Mouse (Mus musculus): ENCODE results near the gene Spic.

Spic gene

DNA sequence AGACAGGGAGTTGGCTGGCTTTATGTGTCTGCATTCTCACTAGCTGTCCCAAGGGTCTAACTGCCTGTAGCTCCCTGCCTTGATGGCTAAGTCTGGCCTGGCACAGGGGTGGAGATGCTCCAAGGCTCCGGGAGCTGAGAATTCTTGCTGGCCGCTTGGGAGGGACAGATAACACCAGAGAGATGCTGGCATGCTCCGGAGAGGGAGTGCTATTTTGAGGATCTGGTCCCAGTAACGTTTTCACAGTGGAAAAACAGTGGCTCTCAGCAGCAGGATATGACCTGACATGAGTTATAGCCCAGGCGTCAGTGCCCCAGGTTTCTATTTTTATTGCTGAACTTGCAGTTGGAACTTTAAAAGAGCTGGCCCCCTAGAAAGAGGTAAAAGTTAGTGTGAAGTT is 39.4 kb downstream of the Spic start:
- DNase-seq (ENCODE audit: low spot score), result no peak

DNA sequence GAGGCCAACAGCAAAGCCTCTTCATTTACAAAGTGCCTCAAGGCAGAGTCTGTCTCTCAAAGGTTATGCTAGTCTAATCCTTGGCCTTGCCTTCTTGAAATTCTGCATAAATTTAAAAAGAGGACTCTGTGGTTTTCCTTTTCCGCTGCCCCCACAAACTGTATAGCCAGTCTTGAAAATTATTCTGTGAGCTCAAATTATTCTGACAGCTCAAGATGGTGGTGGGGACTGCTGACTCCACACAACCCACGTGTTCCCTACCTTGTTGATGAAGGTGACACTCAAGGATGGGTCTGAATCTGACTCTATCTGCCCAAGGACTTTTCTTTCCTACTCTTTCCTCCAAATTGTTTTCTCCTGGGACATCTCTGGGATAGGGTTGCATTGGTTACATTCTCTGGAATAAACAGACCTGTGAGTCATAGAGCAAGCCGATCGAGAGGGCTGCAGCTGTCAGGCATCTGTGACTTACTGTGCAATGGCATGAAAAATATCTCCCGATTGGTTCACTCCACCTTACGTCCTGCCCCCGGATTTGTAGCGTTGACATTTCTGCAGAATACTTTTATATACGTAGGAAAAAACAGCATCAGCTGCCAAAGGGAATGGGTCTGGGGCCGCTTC is 53.4 kb downstream of the Spic start:
- DNase-seq (ENCODE audit: low spot score), result no peak

- no peak for DNase-seq (ENCODE audit: low spot score)
These were observed 54.0 kb downstream of the Spic start for GRCm38 (mm10) chr10:88630663-88631329.

DNA sequence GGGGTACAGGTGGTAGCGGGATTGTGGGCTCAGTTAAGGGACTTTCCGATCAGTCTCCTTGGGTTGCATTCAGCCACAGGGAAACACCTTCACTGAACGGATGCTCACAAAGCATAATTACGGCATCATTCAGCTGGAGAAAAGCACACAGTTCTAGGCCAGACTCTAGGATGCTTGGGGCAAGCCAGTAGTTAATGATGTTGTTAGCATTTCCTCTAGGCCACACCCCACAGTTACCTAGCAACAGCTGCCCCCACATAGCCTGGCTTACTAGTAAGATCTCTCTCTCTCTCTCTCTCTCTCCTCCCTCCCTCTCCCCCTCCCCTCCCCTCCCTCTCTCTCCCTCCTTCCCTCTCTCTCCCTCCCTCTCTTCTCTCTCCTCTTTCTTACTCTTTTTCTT is 57.8 kb downstream of the Spic start:
- DNase-seq (ENCODE audit: low spot score), result no peak

DNA sequence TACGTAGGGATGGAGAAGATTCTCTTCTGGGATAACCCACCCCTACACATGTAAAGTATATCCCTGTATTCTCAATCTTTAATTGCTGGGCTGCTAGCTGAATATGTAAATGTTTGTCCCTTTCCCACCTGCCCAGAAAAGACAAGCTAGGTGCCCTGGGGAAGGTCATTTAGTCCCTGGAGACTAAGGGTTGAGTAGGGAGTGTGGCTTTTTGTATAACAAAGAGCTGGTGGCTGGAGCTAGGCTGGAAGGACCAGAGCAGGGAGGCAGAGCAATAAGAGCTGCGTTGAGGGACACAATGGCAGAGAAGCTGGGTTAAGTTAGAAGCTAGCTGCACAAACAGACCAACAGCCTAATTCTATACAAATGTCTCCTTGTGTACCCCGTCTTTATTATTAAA is 58.6 kb downstream of the Spic start:
- no peak for DNase-seq (ENCODE audit: low spot score)
